Mouse (Mus musculus): ENCODE measurements around the gene Olfr667. TPM values are rescaled to one million over a fixed set of nuclear protein-coding genes. Genes with fewer than 3 reads are reported as not detected.
"Not testable (repeated sequence)": the region's sequence is repeated elsewhere in the genome, so short reads cannot be mapped to it uniquely, and the experiment has no call there.

The Olfr667 gene
- not detected for total RNA-seq (2022)

GRCm38 (mm10) chr7:104921382-104921781, at the start of gene Olfr667:
Olfr667 (minus strand) TSS chr7:104921482.
- no peak for DNase-seq (ENCODE audit: low spot score in 2 of 2)

- DNase-seq (ENCODE audit: low spot score in 2 of 2), result no peak
These were observed 41.2 kb upstream of the Olfr667 start, which contains the start of gene Olfr670 for GRCm38 (mm10) chr7:104962520-104962919. Olfr670 (minus strand) TSS chr7:104962620.

- DNase-seq (ENCODE audit: low spot score in 2 of 2), result not testable (repeated sequence)
These were observed 29.0 kb upstream of the Olfr667 start for GRCm38 (mm10) chr7:104950234-104950633.

- no peak for DNase-seq (ENCODE audit: low spot score in 2 of 2)
These were observed 12.7 kb upstream of the Olfr667 start, which contains the start of gene Olfr669 for GRCm38 (mm10) chr7:104933940-104934339. Olfr669 (plus strand) TSS chr7:104934240.

GRCm38 (mm10) chr7:104927957-104928356, 6.7 kb upstream of the Olfr667 start, which contains the start of gene Olfr668:
Olfr668 (minus strand) TSS chr7:104928057.
- DNase-seq (ENCODE audit: low spot score in 2 of 2), result no peak

GRCm38 (mm10) chr7:104895852-104896251, 25.4 kb downstream of the Olfr667 start, which contains the start of gene Olfr666:
Olfr666 (minus strand) TSS chr7:104895952.
- no peak for DNase-seq (ENCODE audit: low spot score in 2 of 2)

- no peak for DNase-seq (ENCODE audit: low spot score in 2 of 2)
These were observed 43.6 kb downstream of the Olfr667 start, which contains the start of gene Olfr665 for GRCm38 (mm10) chr7:104877731-104878130. Olfr665 (plus strand) TSS chr7:104878031.

Other genes with a start within 250 kb of the Olfr667 start
- gene Olfr661, start 235.0 kb downstream of the Olfr667 start, total RNA-seq (2022), result not detected
- not detected for gene Usp17le, start 144.0 kb downstream of the Olfr667 start, total RNA-seq (2022)
- gene Usp17lb, start 78.9 kb downstream of the Olfr667 start, total RNA-seq (2022), result not detected
- gene Usp17la, start 64.5 kb downstream of the Olfr667 start, total RNA-seq (2022), result not detected
- not detected for gene Olfr665, start 43.5 kb downstream of the Olfr667 start, total RNA-seq (2022)
- not detected for gene Olfr666, start 25.5 kb downstream of the Olfr667 start, total RNA-seq (2022)
- gene Olfr668, start 6.6 kb upstream of the Olfr667 start, total RNA-seq (2022), result not detected
- gene Olfr669, start 12.8 kb upstream of the Olfr667 start, total RNA-seq (2022), result not detected
- gene Olfr670, start 41.1 kb upstream of the Olfr667 start, total RNA-seq (2022), result not detected
- not detected for gene Olfr671, start 57.6 kb upstream of the Olfr667 start, total RNA-seq (2022)
- not detected for gene Olfr672, start 80.5 kb upstream of the Olfr667 start, total RNA-seq (2022)
- gene Olfr675, start 107.0 kb upstream of the Olfr667 start, total RNA-seq (2022), result not detected
- gene Olfr676, start 111.2 kb upstream of the Olfr667 start, total RNA-seq (2022), result not detected
- gene Olfr677, start 129.9 kb upstream of the Olfr667 start, total RNA-seq (2022), result not detected
- not detected for gene Olfr678, start 143.0 kb upstream of the Olfr667 start, total RNA-seq (2022)
- not detected for gene Olfr679, start 159.7 kb upstream of the Olfr667 start, total RNA-seq (2022)
- not detected for gene Olfr680-ps1, start 171.3 kb upstream of the Olfr667 start, total RNA-seq (2022)
- not detected for gene Olfr681, start 195.4 kb upstream of the Olfr667 start, total RNA-seq (2022)
- gene Olfr683, start 225.5 kb upstream of the Olfr667 start, total RNA-seq (2022), result not detected
- not detected for gene Olfr684, start 242.2 kb upstream of the Olfr667 start, total RNA-seq (2022)

All from layer of hippocampus, adult 8-10 months (tissue).